Mouse (Mus musculus) layer of hippocampus, adult 2 months (tissue): Measurements from ENCODE around the gene Pgpep1. TPM values are rescaled to one million over a fixed set of nuclear protein-coding genes. Genes with fewer than 3 reads are reported as not detected.

Experiments
- DNase-seq, 2 experiments: peaks; one replicate each; pipeline ENCODE4 v3.0.0; 2022; ENCODE audit warnings: low spot score in 2 of 2
- H3K27ac ChIP-seq: fragments of 200-600 bp; 2 replicates; pipeline ENCODE4 v1.8.1; 2022
- H3K4me3 ChIP-seq: fragments of 200-600 bp; 2 replicates; pipeline ENCODE4 v1.8.1; 2022; ENCODE audit warnings: mild to moderate bottlenecking
- CTCF ChIP-seq: fragments of 200-600 bp; conservative IDR thresholded peaks from 2 replicates; pipeline ENCODE4 v1.8.1; 2022; ENCODE audit warnings: antibody characterized with exemption, mild to moderate bottlenecking, moderate library complexity
- total RNA-seq, 2 experiments: library from RNA; stranded (reverse); gene quantifications; 2 replicates each; pipeline ENCODE4 v1.2.3; 2021

Pgpep1 gene
- total RNA-seq, 2 experiments from 2014 or later: 25.4 to 29.1 TPM

- no peak for DNase-seq
- Histone ChIP-seq H3K4me3 (no peak overlapping the region; the same call in 1 of the 2 replicates), H3K27ac (peak overlapping the region; percentile 23; the same call in 1 of the 2 replicates)
- TF ChIP-seq CTCF: no peak
Observed at GRCm38 (mm10) chr8:70605871-70606779, 54.1 kb downstream of the Pgpep1 start.

GRCm38 (mm10) chr8:70604558-70604957 lies 55.6 kb downstream of the Pgpep1 start:
- no peak for DNase-seq
- peak overlapping the region; percentile 43; the same call in 1 of the 2 replicates for H3K27ac ChIP-seq
- H3K4me3 ChIP-seq: no peak overlapping the region
- no peak for TF ChIP-seq CTCF

- Histone ChIP-seq H3K27ac (peak overlapping the region; percentile 82; the same call in 1 of the 2 replicates), H3K4me3 (no peak overlapping the region)
- no peak for TF ChIP-seq CTCF
- DNase-seq: no peak
Observed at GRCm38 (mm10) chr8:70602139-70602811, 57.9 kb downstream of the Pgpep1 start.

GRCm38 (mm10) chr8:70601271-70601649 lies 58.9 kb downstream of the Pgpep1 start:
- no peak for TF ChIP-seq CTCF
- peak overlapping the region; percentile 39 for H3K4me3 ChIP-seq
- H3K27ac ChIP-seq: peak overlapping the region; percentile 82
- DNase-seq: peak; percentile 83 to 89

GRCm38 (mm10) chr8:70600473-70601270 lies 59.5 kb downstream of the Pgpep1 start:
- Histone ChIP-seq H3K4me3 (peak overlapping the region; percentile 39), H3K27ac (peak overlapping the region; percentile 82)
- TF ChIP-seq CTCF: no peak
- no peak for DNase-seq

- TF ChIP-seq CTCF: no peak
- no peak for DNase-seq
Observed at GRCm38 (mm10) chr8:70599507-70600290, 60.5 kb downstream of the Pgpep1 start.

GRCm38 (mm10) chr8:70598722-70599121 lies 61.5 kb downstream of the Pgpep1 start:
- peak in 1 of 2 experiments; percentile 53 for DNase-seq
- Histone ChIP-seq H3K27ac (peak overlapping the region; percentile 82), H3K4me3 (peak overlapping the region; percentile 39)
- TF ChIP-seq CTCF: no peak

More at GRCm38 (mm10) chr8:70599507-70600290, 60.5 kb downstream of the Pgpep1 start:
- peak overlapping the region; percentile 82; the same call in 1 of the 2 replicates for H3K27ac ChIP-seq
- no peak overlapping the region for H3K4me3 ChIP-seq

GRCm38 (mm10) chr8:70598283-70598682 lies 61.9 kb downstream of the Pgpep1 start:
- TF ChIP-seq CTCF: peak; percentile 82
- Histone ChIP-seq H3K27ac (peak overlapping the region; percentile 82), H3K4me3 (peak overlapping the region; percentile 39)
- DNase-seq: peak in 1 of 2 experiments; percentile 86

- peak overlapping the region; percentile 82 for H3K27ac ChIP-seq
- no peak for DNase-seq
- TF ChIP-seq CTCF: no peak
- H3K4me3 ChIP-seq: peak overlapping the region; percentile 39
Observed at GRCm38 (mm10) chr8:70597417-70598272, 62.5 kb downstream of the Pgpep1 start.

GRCm38 (mm10) chr8:70596775-70597416 lies 63.3 kb downstream of the Pgpep1 start:
- DNase-seq: no peak
- TF ChIP-seq CTCF: peak; percentile 61
- Histone ChIP-seq H3K4me3 (no peak overlapping the region), H3K27ac (0 out of 2 replicates have a peak overlapping the region, but pooled peaks have one; percentile 82)

Other genes starting within 250 kb of the Pgpep1 start
- 100 to 1,000 TPM; 191 to 208 TPM for gene Crtc1, start 220.8 kb downstream of the Pgpep1 start, total RNA-seq
- 10 to 100 TPM; 56.8 to 60.2 TPM for gene Klhl26, start 183.4 kb downstream of the Pgpep1 start, total RNA-seq
- gene Tmem59l, start 173.0 kb downstream of the Pgpep1 start, total RNA-seq: 100 to 1,000 TPM; 321 to 339 TPM
- 10 to 100 TPM; 44.5 to 47.1 TPM for gene Crlf1, start 167.2 kb downstream of the Pgpep1 start, total RNA-seq
- gene Rex1bd, start 153.6 kb downstream of the Pgpep1 start, total RNA-seq: 10 to 100 TPM; 93.9 to 98.1 TPM
- 1,000 to 10,000 TPM in 1 of 2 experiments, 100 to 1,000 TPM in 1; 970 to 1,000 TPM for gene Uba52, start 149.6 kb downstream of the Pgpep1 start, total RNA-seq
- 100 to 1,000 TPM; 447 to 453 TPM for gene Fkbp8, start 132.7 kb downstream of the Pgpep1 start, total RNA-seq
- gene Kxd1, start 132.4 kb downstream of the Pgpep1 start, total RNA-seq: 10 to 100 TPM; 37.2 to 40.7 TPM
- gene Ell, start 120.9 kb downstream of the Pgpep1 start, total RNA-seq: 10 to 100 TPM; 20.5 to 24.4 TPM
- 10 to 100 TPM; 41.4 to 46.4 TPM for gene Isyna1, start 66.0 kb downstream of the Pgpep1 start, total RNA-seq
- gene Ssbp4, start 51.5 kb downstream of the Pgpep1 start, total RNA-seq: 100 to 1,000 TPM; 274 to 297 TPM
- gene Lrrc25, start 44.2 kb downstream of the Pgpep1 start, total RNA-seq: under 1 TPM; 0.54 to 0.97 TPM
- under 1 TPM in 1 of 2 experiments, not detected in 1; 0.25 TPM for gene Gdf15, start 27.9 kb downstream of the Pgpep1 start, total RNA-seq
- 10 to 100 TPM; 58.2 to 61.8 TPM for gene Lsm4, start 12.9 kb upstream of the Pgpep1 start, total RNA-seq
- gene Jund, start 38.6 kb upstream of the Pgpep1 start, total RNA-seq: 100 to 1,000 TPM; 165 to 181 TPM
- under 1 TPM; 0.07 to 0.08 TPM for gene Iqcn, start 43.1 kb upstream of the Pgpep1 start, total RNA-seq
- not detected for gene Gm3336, start 58.2 kb upstream of the Pgpep1 start, total RNA-seq
- 1 to 10 TPM; 1.4 to 1.5 TPM for gene Pde4c, start 63.3 kb upstream of the Pgpep1 start, total RNA-seq
- gene Rab3a, start 94.3 kb upstream of the Pgpep1 start, total RNA-seq: 100 to 1,000 TPM; 775 to 798 TPM
- gene Mpv17l2, start 100.6 kb upstream of the Pgpep1 start, total RNA-seq: 10 to 100 TPM; 36.5 to 42.7 TPM
- gene Pik3r2, start 116.3 kb upstream of the Pgpep1 start, total RNA-seq: 100 to 1,000 TPM; 160 to 169 TPM
- 100 to 1,000 TPM; 468 to 473 TPM for gene Mast3, start 144.7 kb upstream of the Pgpep1 start, total RNA-seq
- 1 to 10 TPM in 1 of 2 experiments, under 1 TPM in 1; 0.61 to 1.1 TPM for gene Il12rb1, start 148.1 kb upstream of the Pgpep1 start, total RNA-seq
- gene Arrdc2, start 179.3 kb upstream of the Pgpep1 start, total RNA-seq: 10 to 100 TPM; 13.8 to 20.9 TPM
- gene Kcnn1, start 202.9 kb upstream of the Pgpep1 start, total RNA-seq: 10 to 100 TPM; 17.4 to 18.3 TPM
- 10 to 100 TPM; 82.2 to 88.9 TPM for gene Ccdc124, start 213.5 kb upstream of the Pgpep1 start, total RNA-seq
- 1 to 10 TPM; 5.9 to 8.0 TPM for gene Slc5a5, start 232.4 kb upstream of the Pgpep1 start, total RNA-seq
- gene Rpl18a, start 237.0 kb upstream of the Pgpep1 start, total RNA-seq: 100 to 1,000 TPM; 698 to 704 TPM
- 10 to 100 TPM; 97.0 to 98.1 TPM for gene Map1s, start 245.5 kb upstream of the Pgpep1 start, total RNA-seq